Mouse (Mus musculus) heart, adult 2 months (tissue): ENCODE results near the gene Tceal8. TPM values are rescaled to one million over a fixed set of nuclear protein-coding genes. Genes with fewer than 3 reads are reported as not detected.
A peak's percentile ranks its signal among the peaks of the same experiment; 100 is the strongest.

Experiments used
- DNase-seq, 2 experiments: peaks; one replicate each; pipeline ENCODE4 v3.0.0; 2021
- H3K27ac ChIP-seq: fragments of 200-600 bp; 2 replicates; pipeline ENCODE4 v1.8.1; 2022
- H3K27me3 ChIP-seq: fragments of 200-500 bp; 2 replicates; pipeline ENCODE4 v1.6.1; 2012; ENCODE audit warnings: mild to moderate bottlenecking, low read length, inconsistent platforms, mixed read lengths; ENCODE audit not compliant: control insufficient read depth, insufficient read depth
- H3K36me3 ChIP-seq: fragments of 200-500 bp; 2 replicates; pipeline ENCODE4 v1.6.1; 2012; ENCODE audit warnings: low read length, inconsistent platforms; ENCODE audit not compliant: control insufficient read depth, insufficient read depth
- H3K4me1 ChIP-seq: fragments of 200-500 bp; 2 replicates; pipeline ENCODE4 v1.6.1; 2011; ENCODE audit warnings: low read length; ENCODE audit not compliant: control insufficient read depth, insufficient read depth
- H3K4me3 ChIP-seq: fragments of 200-600 bp; 2 replicates; pipeline ENCODE4 v1.8.1; 2022
- H3K79me2 ChIP-seq: fragments of 200-500 bp; replicated peaks from 2 replicates; pipeline ENCODE4 v1.6.1; 2012; ENCODE audit warnings: mild to moderate bottlenecking, inconsistent platforms, low read length, moderate library complexity, mixed read lengths; ENCODE audit not compliant: control insufficient read depth, insufficient read depth
- H3K9ac ChIP-seq: fragments of 200-500 bp; 2 replicates; pipeline ENCODE4 v1.6.1; 2012; ENCODE audit warnings: low read depth, mild to moderate bottlenecking, control low read depth, inconsistent platforms, low read length, mixed read lengths
- CTCF ChIP-seq: fragments of 200-600 bp; IDR thresholded peaks from 2 replicates; pipeline ENCODE4 v1.8.1; 2022; ENCODE audit warnings: antibody characterized with exemption, mild to moderate bottlenecking, moderate library complexity
- EP300 ChIP-seq: fragments of 200-500 bp; IDR thresholded peaks from 2 replicates; pipeline ENCODE4 v1.6.1; 2011; ENCODE audit warnings: low read depth, low read length, control low read depth; ENCODE audit not compliant: insufficient read depth
- POLR2A ChIP-seq: fragments of 200-500 bp; IDR thresholded peaks from 2 replicates; pipeline ENCODE4 v1.6.1; 2011; ENCODE audit warnings: mild to moderate bottlenecking, low read depth, low read length, control low read depth; ENCODE audit not compliant: insufficient read depth
- WGBS: fragments of 180-500 bp; shearing (Covaris S2); methylation state at CpG from one replicate; pipeline ENCODE4 v1.1.7; 2018; 5-methylcytosine and 5-hydroxymethylcytosine counted together
- intact Hi-C: fragments of 180-260 bp; cut with DNase I; formaldehyde crosslinking; loops from one replicate; pipeline ENCODE4 v1.15.1; 2025
- polyA plus RNA-seq: library from polyadenylated mRNA; depleted of rRNA; stranded (reverse); fragments of >200 nt; gene quantifications from 2 replicates; pipeline ENCODE4 v1.2.3, GENCODE M21; 2012
- total RNA-seq, 2 experiments: library from RNA; stranded (reverse); gene quantifications; 2 replicates each; pipeline ENCODE4 v1.2.3; 2021

Gene Tceal8
- total and polyA plus RNA-seq, 3 experiments = 7.8 to 15.4 (median 14.4) TPM

- no peaks in the 10 kb centered on the region for H3K27me3 ChIP-seq
- TF ChIP-seq CTCF (no peak), POLR2A (no peak), EP300 (no peak)
- no peak overlapping the region for H3K9ac ChIP-seq
- no peaks in the 10 kb centered on the region; the same call in 1 of the 2 replicates for H3K4me1 ChIP-seq
- H3K27ac ChIP-seq = no peak overlapping the region
- H3K36me3 ChIP-seq = no peaks in the 10 kb centered on the region
- DNase-seq = no peak
- H3K79me2 ChIP-seq = no peaks in the 10 kb centered on the region
- H3K4me3 ChIP-seq = peak overlapping the region; percentile 28; the same call in 1 of the 2 replicates
- WGBS = 26% methylated on average over 7 of the region's 7 CpGs
- intact Hi-C loops = no loop called here
These were observed 31.1 kb upstream of the Tceal8 start for GRCm38 (mm10) chrX:136203257-136203656.

- H3K9ac ChIP-seq = no peak overlapping the region
- peak in 1 of 2 experiments; percentile 51 for DNase-seq
These were observed 24.7 kb upstream of the Tceal8 start for GRCm38 (mm10) chrX:136196873-136197272.

GRCm38 (mm10) chrX:136195193-136195944 lies 23.2 kb upstream of the Tceal8 start:
- intact Hi-C loops = no loop called here

More at GRCm38 (mm10) chrX:136196873-136197272, 24.7 kb upstream of the Tceal8 start:
- intact Hi-C loops = loop anchor here (2.0 kb wide), 1 partner anchor 108 kb away; no protein-coding TSS in a partner anchor
- Histone ChIP-seq H3K4me3 (no peak overlapping the region), H3K36me3 (no peaks in the 10 kb centered on the region), H3K4me1 (no peaks in the 10 kb centered on the region), H3K27me3 (no peaks in the 10 kb centered on the region), H3K27ac (no peak overlapping the region), H3K79me2 (no peaks in the 10 kb centered on the region)
- no peak for TF ChIP-seq EP300
- peak; percentile 75 for TF ChIP-seq CTCF
- WGBS = 52% methylated on average over 1 of the region's 1 CpGs

DNA sequence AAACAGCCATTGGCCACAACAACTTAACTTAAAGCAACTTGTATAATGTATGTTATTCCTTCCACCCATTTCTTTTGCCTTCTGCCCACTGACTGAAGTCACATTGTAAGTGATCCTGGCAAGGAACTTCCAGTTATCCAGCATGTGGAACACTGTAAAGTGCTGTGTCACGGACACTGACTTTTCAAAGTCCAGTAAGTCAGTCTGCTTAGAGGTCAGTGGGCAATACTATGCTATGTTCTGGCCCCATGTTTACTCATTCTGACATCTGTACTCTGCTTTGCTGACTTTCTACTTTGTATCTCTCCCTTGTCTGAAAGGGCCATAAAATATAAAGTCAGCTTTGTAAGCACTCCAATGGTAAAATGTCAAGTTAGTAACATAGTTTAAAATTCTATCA lies 11.0 kb upstream of the Tceal8 start:
- Histone ChIP-seq H3K9ac (no peak overlapping the region), H3K27me3 (no peaks in the 10 kb centered on the region), H3K27ac (no peak overlapping the region), H3K79me2 (no peaks in the 10 kb centered on the region), H3K36me3 (no peaks in the 10 kb centered on the region), H3K4me3 (no peak overlapping the region), H3K4me1 (no peaks in the 10 kb centered on the region)
- DNase-seq = no peak
- no peak for TF ChIP-seq CTCF
- TF ChIP-seq POLR2A = no peak
- TF ChIP-seq EP300 = no peak
- intact Hi-C loops = no loop called here
- WGBS = 83% methylated on average over 1 of the region's 1 CpGs

More at GRCm38 (mm10) chrX:136195193-136195944, 23.2 kb upstream of the Tceal8 start:
- TF ChIP-seq POLR2A (no peak), EP300 (no peak)
- no peaks in the 10 kb centered on the region for H3K79me2 ChIP-seq
- WGBS = 74% methylated on average over 16 of the region's 16 CpGs
- H3K27me3 ChIP-seq = no peaks in the 10 kb centered on the region
- H3K27ac ChIP-seq = no peak overlapping the region
- no peak for DNase-seq
- no peaks in the 10 kb centered on the region for H3K4me1 ChIP-seq
- no peaks in the 10 kb centered on the region for H3K36me3 ChIP-seq
- H3K9ac ChIP-seq = no peak overlapping the region
- no peak overlapping the region for H3K4me3 ChIP-seq

- no peak overlapping the region for H3K27ac ChIP-seq
- no peak overlapping the region for H3K9ac ChIP-seq
- TF ChIP-seq EP300 = no peak
- no peak for TF ChIP-seq POLR2A
- no peak for TF ChIP-seq CTCF
- intact Hi-C loops = no loop called here
- H3K4me3 ChIP-seq = no peak overlapping the region
- 37% methylated on average over 11 of the region's 11 CpGs for WGBS
- H3K36me3 ChIP-seq = no peaks in the 10 kb centered on the region
- no peak for DNase-seq
- H3K27me3 ChIP-seq = no peaks in the 10 kb centered on the region
- H3K79me2 ChIP-seq = no peaks in the 10 kb centered on the region
- no peaks in the 10 kb centered on the region for H3K4me1 ChIP-seq
These were observed 8.9 kb upstream of the Tceal8 start for GRCm38 (mm10) chrX:136180897-136181553.

GRCm38 (mm10) chrX:136172786-136173185 lies 644 bp upstream of the Tceal8 start:
- Histone ChIP-seq H3K79me2 (no peaks in the 10 kb centered on the region), H3K27ac (peak overlapping the region; percentile 80), H3K36me3 (no peaks in the 10 kb centered on the region), H3K9ac (no peak overlapping the region; the same call in 1 of the 2 replicates), H3K4me1 (no peaks in the 10 kb centered on the region), H3K27me3 (no peaks in the 10 kb centered on the region), H3K4me3 (peak overlapping the region; percentile 61)
- 24% methylated on average over 10 of the region's 10 CpGs for WGBS
- TF ChIP-seq POLR2A = no peak
- TF ChIP-seq CTCF = no peak
- no peak for TF ChIP-seq EP300
- no peak for DNase-seq
- intact Hi-C loops = loop anchor here (5.0 kb wide), 1 partner anchor 875 kb away; the partner anchor contains the start of gene Fam199x
